Mouse (Mus musculus) megakaryocyte, embryonic 14.5 days (primary cell): ENCODE measurements at regions not wholly inside any gene's neighbourhood (a gene's known extent, or its start where the extent isn't known, plus 50 kb on each side); places are given as distances from the start of the nearest gene placed in this dataset.

Source experiments
- FLI1 ChIP-seq: IDR thresholded peaks from 2 replicates; pipeline ENCODE4 v1.6.1; 2012; ENCODE audit warnings: low read length, inconsistent platforms, mixed read lengths
- GATA1 ChIP-seq: IDR thresholded peaks from 3 replicates; pipeline ENCODE4 v1.6.1; 2012; ENCODE audit warnings: mixed read lengths, low read length, inconsistent platforms, borderline replicate concordance

DNA sequence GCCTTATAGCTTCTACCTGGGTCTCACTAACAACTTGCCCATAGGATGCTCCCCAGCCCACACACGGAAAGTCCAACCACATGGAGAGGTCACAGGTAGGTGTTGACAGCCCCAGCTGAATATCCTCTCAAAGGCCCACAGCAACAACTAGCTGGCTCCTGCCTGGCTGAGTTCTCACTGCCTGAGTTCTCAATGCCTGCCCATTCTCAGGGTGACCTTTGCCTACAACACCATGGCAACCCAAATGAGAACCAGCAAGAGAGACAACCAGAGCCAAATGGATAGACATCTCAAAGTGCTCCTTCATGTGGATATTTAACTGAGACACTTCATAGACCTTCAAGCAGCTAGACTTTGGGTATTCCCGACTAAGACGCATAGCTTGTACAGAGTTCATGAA lies 55.7 kb upstream of the Gdf10 start:
- TF ChIP-seq GATA1 (no peak), FLI1 (no peak)
